Mouse (Mus musculus): ENCODE data around the gene Ttc1.

GRCm38 (mm10) chr11:43688850-43689249, 59.0 kb downstream of the Ttc1 start:
- TF ChIP-seq EP300 (optimal IDR thresholded peaks at IDR 0.05): no peak
- TF ChIP-seq CTCF (IDR thresholded peaks at IDR 0.05; ENCODE audit: low read depth): no peak

All from stomach, postnatal 0 days (tissue).